37 mouse cellular contexts compared by ENCODE assay signal in genomic region chr1:40626954-40627353, GRCm38 (mm10). TPM values are rescaled to one million over a fixed set of nuclear protein-coding genes. Genes with fewer than 3 reads are reported as not detected.
"Had no signal": no experiment of that assay in that cellular context is flagged by ENCODE, and none has a peak within 500 bp of the region (broad histone marks: within the 10 kb centered on the region; RNA-seq: fewer than 3 reads in every experiment).

No protein-coding gene starts in this region.

- H3K27ac ChIP-seq: limb, embryonic 12.5 days; limb, embryonic 13.5 days; limb, embryonic 15.5 days; liver, embryonic 12.5 days; liver, embryonic 13.5 days; liver, embryonic 14.5 days; liver, embryonic 15.5 days; lung, embryonic 15.5 days; macrophage; midbrain, embryonic 10.5 days; midbrain, embryonic 12.5 days; midbrain, embryonic 13.5 days; midbrain, embryonic 15.5 days had no signal

- H3K4me3 ChIP-seq: limb, embryonic 12.5 days; limb, embryonic 13.5 days; limb, embryonic 15.5 days; liver, embryonic 12.5 days; liver, embryonic 13.5 days; liver, embryonic 15.5 days; lung, embryonic 15.5 days; megakaryocyte, embryonic 14.5 days; midbrain, embryonic 10.5 days; midbrain, embryonic 12.5 days; midbrain, embryonic 13.5 days; midbrain, embryonic 15.5 days; myocyte had no signal

- H3K9me3 ChIP-seq: limb, embryonic 12.5 days; limb, embryonic 13.5 days; limb, embryonic 15.5 days; liver, embryonic 12.5 days; liver, embryonic 13.5 days; liver, embryonic 15.5 days; lung, embryonic 15.5 days; megakaryocyte, embryonic 14.5 days; midbrain, embryonic 10.5 days; midbrain, embryonic 12.5 days; midbrain, embryonic 13.5 days; midbrain, embryonic 15.5 days had no signal

- H3K4me1 ChIP-seq: limb, embryonic 12.5 days; limb, embryonic 13.5 days; limb, embryonic 15.5 days; liver, embryonic 12.5 days; liver, embryonic 13.5 days; liver, embryonic 15.5 days; lung, embryonic 15.5 days; megakaryocyte, embryonic 14.5 days; midbrain, embryonic 12.5 days; midbrain, embryonic 13.5 days; midbrain, embryonic 15.5 days had no signal

- H3K9ac ChIP-seq: limb, embryonic 12.5 days; limb, embryonic 13.5 days; limb, embryonic 15.5 days; liver, embryonic 12.5 days; liver, embryonic 13.5 days; liver, embryonic 14.5 days; liver, embryonic 15.5 days; liver, postnatal 0 days; lung, embryonic 14.5 days; lung, embryonic 15.5 days; midbrain, embryonic 12.5 days; midbrain, embryonic 13.5 days; midbrain, embryonic 15.5 days had no signal

- ATAC-seq: liver, embryonic 12.5 days; liver, postnatal 0 days; lung, postnatal 0 days; midbrain, embryonic 13.5 days; midbrain, embryonic 15.5 days; midbrain, embryonic 16.5 days had no signal

- DNase-seq: left cerebral cortex, postnatal 4 days; liver; liver, embryonic 13.5 days; liver, postnatal 0 days; lung, adult 18-20 months; lung, adult 2 months; lung, embryonic 14.5 days; lung, postnatal 10 days; lung, postnatal 14 days; lung, postnatal 36 days; lung, postnatal 4 days; midbrain, embryonic 14.5 days had no signal

- H3K4me2 ChIP-seq: limb, embryonic 12.5 days; limb, embryonic 13.5 days; limb, embryonic 15.5 days; liver, embryonic 11.5 days; liver, embryonic 12.5 days; liver, embryonic 13.5 days; liver, embryonic 15.5 days; lung, embryonic 14.5 days; lung, embryonic 15.5 days; midbrain, embryonic 11.5 days; midbrain, embryonic 12.5 days; midbrain, embryonic 13.5 days; midbrain, embryonic 15.5 days had no signal

- H3K36me3 ChIP-seq: limb, embryonic 12.5 days; limb, embryonic 13.5 days; limb, embryonic 15.5 days; liver, embryonic 12.5 days; liver, embryonic 13.5 days; liver, embryonic 15.5 days; lung, embryonic 15.5 days; midbrain, embryonic 10.5 days; midbrain, embryonic 12.5 days; midbrain, embryonic 13.5 days; midbrain, embryonic 15.5 days had no signal

- H3K27me3 ChIP-seq: limb, embryonic 12.5 days; limb, embryonic 13.5 days; limb, embryonic 15.5 days; liver, embryonic 12.5 days; liver, embryonic 13.5 days; liver, embryonic 15.5 days; lung, embryonic 15.5 days; midbrain, embryonic 12.5 days; midbrain, embryonic 13.5 days; midbrain, embryonic 15.5 days had no signal

RNA-seq across cellular contexts. Expression of gene Slc9a4, which starts 47.1 kb away (rescaled TPM):
- total RNA-seq: megakaryocyte progenitor cell, adult 5-6 weeks; megakaryocyte-erythroid progenitor cell, adult 5-6 weeks had no signal
- polyA plus RNA-seq: limb, embryonic 11.5 days; limb, embryonic 12.5 days; limb, embryonic 13.5 days; limb, embryonic 15.5 days; liver, adult 2 months; liver, embryonic 11.5 days; liver, embryonic 12.5 days; liver, embryonic 13.5 days; liver, embryonic 14.5 days; liver, embryonic 15.5 days; liver, embryonic 16.5 days; liver, postnatal 0 days; lung, embryonic 14.5 days; lung, embryonic 15.5 days; lung, embryonic 16.5 days; midbrain, embryonic 10.5 days; midbrain, embryonic 11.5 days; midbrain, embryonic 12.5 days; midbrain, embryonic 13.5 days; midbrain, embryonic 14.5 days; midbrain, embryonic 15.5 days; midbrain, embryonic 16.5 days; neural tube, embryonic 11.5 days had no signal

RNA-seq across cellular contexts. Expression of gene Slc9a2, which starts 53.4 kb away (rescaled TPM):
- polyA plus RNA-seq: liver, embryonic 11.5 days; liver, embryonic 12.5 days; liver, embryonic 13.5 days; liver, postnatal 0 days; lung, embryonic 14.5 days; macrophage; midbrain, embryonic 11.5 days; neural tube, embryonic 11.5 days had no signal
